Mouse (Mus musculus): ENCODE results near the gene Xaf1. TPM values are rescaled to one million over a fixed set of nuclear protein-coding genes. Genes with fewer than 3 reads are reported as not detected.

Xaf1 gene
- polyA plus RNA-seq, 1 experiment: 1.2 TPM

DNA sequence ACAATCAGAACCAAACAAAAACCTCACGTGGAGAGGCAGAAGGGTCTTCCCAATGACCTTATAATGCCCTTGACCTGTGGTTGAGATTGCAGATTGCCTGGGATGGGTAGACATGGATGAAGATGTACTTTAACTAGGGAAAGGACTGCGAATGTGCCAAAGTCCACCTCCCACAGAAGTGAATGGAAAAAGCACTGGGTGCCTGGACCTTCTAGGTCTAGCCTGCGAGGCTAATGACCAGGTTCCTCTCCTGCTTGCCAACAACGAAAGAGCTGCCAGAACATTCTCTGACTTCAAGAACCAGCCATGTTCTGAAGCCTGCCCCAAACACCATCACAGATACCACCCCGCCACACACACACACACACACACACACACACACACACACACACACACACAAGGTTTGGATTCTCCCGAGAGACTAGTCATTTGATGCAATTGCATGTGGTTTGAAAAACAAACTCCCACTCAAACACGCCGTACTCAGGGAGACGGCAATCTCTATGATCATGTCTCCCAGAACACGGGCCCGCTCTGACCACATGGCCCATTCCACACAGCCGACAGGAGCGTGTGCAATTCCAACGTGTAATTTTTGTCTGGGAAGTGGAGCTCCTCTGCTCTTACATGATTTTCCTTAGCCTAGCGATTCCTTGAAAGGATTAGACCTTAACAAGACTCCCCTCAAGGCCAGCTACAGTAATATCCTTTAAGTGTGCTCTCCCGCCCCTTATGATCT is 17.8 kb upstream of the Xaf1 start:
- H3K79me2 ChIP-seq (ENCODE audit: control insufficient read depth, insufficient read depth): no peaks in the 10 kb centered on the region
- no peaks in the 10 kb centered on the region for H3K27me3 ChIP-seq (ENCODE audit: control insufficient read depth, insufficient read depth, insufficient read length)
- H3K79me3 ChIP-seq (ENCODE audit: low read depth): no peaks in the 10 kb centered on the region
- no peak overlapping the region for H3ac ChIP-seq (ENCODE audit: control insufficient read depth, insufficient read length, low read depth)
- H3K4me3 ChIP-seq (ENCODE audit: insufficient read depth, poor library complexity, severe bottlenecking): no peak overlapping the region
- no peaks in the 10 kb centered on the region for H3K36me3 ChIP-seq (ENCODE audit: control insufficient read depth, insufficient read depth)
- TF ChIP-seq USF1 (IDR thresholded peaks at IDR 0.05; ENCODE audit: low read depth): no peak
- TF ChIP-seq CEBPB (IDR thresholded peaks at IDR 0.05; ENCODE audit: low read depth): no peak
- TF ChIP-seq MAX (IDR thresholded peaks at IDR 0.05): no peak
- TF ChIP-seq CTCF (IDR thresholded peaks at IDR 0.05; ENCODE audit: control insufficient read depth, insufficient read depth, insufficient read length): no peak
- no peak for TF ChIP-seq MYOG (IDR thresholded peaks at IDR 0.05; ENCODE audit: control insufficient read depth, extremely low read depth, insufficient read length)
- TF ChIP-seq MYOD1 (IDR thresholded peaks at IDR 0.05; ENCODE audit: control insufficient read depth, insufficient read length, low read depth): no peak
- no peak for TF ChIP-seq FOSL1 (IDR thresholded peaks at IDR 0.05; ENCODE audit: insufficient read depth, low read length, poor library complexity, severe bottlenecking)

- Histone ChIP-seq H3K36me3 (ENCODE audit: control insufficient read depth, insufficient read depth) (no peaks in the 10 kb centered on the region), H3K79me2 (ENCODE audit: control insufficient read depth, insufficient read depth) (no peaks in the 10 kb centered on the region), H3K4me3 (ENCODE audit: insufficient read depth, poor library complexity, severe bottlenecking) (no peak overlapping the region), H3K79me3 (ENCODE audit: low read depth) (no peaks in the 10 kb centered on the region), H3K27me3 (ENCODE audit: control insufficient read depth, insufficient read depth, insufficient read length) (no peaks in the 10 kb centered on the region), H3ac (ENCODE audit: control insufficient read depth, insufficient read length, low read depth) (no peak overlapping the region)
- peak; percentile 74 for TF ChIP-seq USF1 (IDR thresholded peaks at IDR 0.05; ENCODE audit: low read depth)
- TF ChIP-seq FOSL1 (IDR thresholded peaks at IDR 0.05; ENCODE audit: insufficient read depth, low read length, poor library complexity, severe bottlenecking): no peak
Measured at GRCm38 (mm10) chr11:72284532-72285182, 16.8 kb upstream of the Xaf1 start.

GRCm38 (mm10) chr11:72285971-72286480 is 15.4 kb upstream of the Xaf1 start:
- Histone ChIP-seq H3K4me3 (ENCODE audit: insufficient read depth, poor library complexity, severe bottlenecking) (no peak overlapping the region), H3ac (ENCODE audit: control insufficient read depth, insufficient read length, low read depth) (no peak overlapping the region), H3K36me3 (ENCODE audit: control insufficient read depth, insufficient read depth) (no peaks in the 10 kb centered on the region), H3K27me3 (ENCODE audit: control insufficient read depth, insufficient read depth, insufficient read length) (no peaks in the 10 kb centered on the region), H3K79me3 (ENCODE audit: low read depth) (no peaks in the 10 kb centered on the region), H3K79me2 (ENCODE audit: control insufficient read depth, insufficient read depth) (no peaks in the 10 kb centered on the region)
- TF ChIP-seq MAX (IDR thresholded peaks at IDR 0.05): no peak
- no peak for TF ChIP-seq MYOD1 (IDR thresholded peaks at IDR 0.05; ENCODE audit: control insufficient read depth, insufficient read length, low read depth)
- no peak for TF ChIP-seq MYOG (IDR thresholded peaks at IDR 0.05; ENCODE audit: control insufficient read depth, extremely low read depth, insufficient read length)
- no peak for TF ChIP-seq CTCF (IDR thresholded peaks at IDR 0.05; ENCODE audit: control insufficient read depth, insufficient read depth, insufficient read length)
- no peak for TF ChIP-seq USF1 (IDR thresholded peaks at IDR 0.05; ENCODE audit: low read depth)
- TF ChIP-seq CEBPB (IDR thresholded peaks at IDR 0.05; ENCODE audit: low read depth): no peak
- no peak for TF ChIP-seq FOSL1 (IDR thresholded peaks at IDR 0.05; ENCODE audit: insufficient read depth, low read length, poor library complexity, severe bottlenecking)

DNA sequence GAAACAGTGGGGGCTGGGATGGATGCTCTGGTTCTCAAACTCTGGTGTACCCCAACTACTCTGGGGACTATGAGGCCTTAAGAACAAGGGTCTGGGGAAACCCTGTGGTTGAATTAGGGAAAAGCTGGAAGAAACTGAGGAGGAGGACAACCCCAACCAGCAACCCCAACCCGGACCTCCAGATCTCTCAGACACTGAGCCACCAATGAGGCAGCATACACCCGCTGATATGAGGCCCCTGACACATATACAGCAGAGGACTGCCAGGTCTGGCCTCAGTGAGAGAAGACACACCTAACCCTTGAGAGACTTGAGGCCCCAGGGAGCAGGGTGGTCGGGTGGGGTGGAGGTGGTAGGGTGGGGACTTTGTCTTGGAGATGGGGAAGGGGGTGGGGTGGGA is 14.8 kb upstream of the Xaf1 start:
- no peaks in the 10 kb centered on the region for H3K36me3 ChIP-seq (ENCODE audit: control insufficient read depth, insufficient read depth)
- H3K27me3 ChIP-seq (ENCODE audit: control insufficient read depth, insufficient read depth, insufficient read length): no peaks in the 10 kb centered on the region
- no peaks in the 10 kb centered on the region for H3K79me2 ChIP-seq (ENCODE audit: control insufficient read depth, insufficient read depth)
- no peak overlapping the region for H3K4me3 ChIP-seq (ENCODE audit: insufficient read depth, poor library complexity, severe bottlenecking)
- no peaks in the 10 kb centered on the region for H3K79me3 ChIP-seq (ENCODE audit: low read depth)
- H3ac ChIP-seq (ENCODE audit: control insufficient read depth, insufficient read length, low read depth): no peak overlapping the region
- no peak for TF ChIP-seq MAX (IDR thresholded peaks at IDR 0.05)
- no peak for TF ChIP-seq CTCF (IDR thresholded peaks at IDR 0.05; ENCODE audit: control insufficient read depth, insufficient read depth, insufficient read length)
- no peak for TF ChIP-seq FOSL1 (IDR thresholded peaks at IDR 0.05; ENCODE audit: insufficient read depth, low read length, poor library complexity, severe bottlenecking)
- TF ChIP-seq MYOD1 (IDR thresholded peaks at IDR 0.05; ENCODE audit: control insufficient read depth, insufficient read length, low read depth): no peak
- TF ChIP-seq MYOG (IDR thresholded peaks at IDR 0.05; ENCODE audit: control insufficient read depth, extremely low read depth, insufficient read length): no peak
- TF ChIP-seq CEBPB (IDR thresholded peaks at IDR 0.05; ENCODE audit: low read depth): no peak
- TF ChIP-seq USF1 (IDR thresholded peaks at IDR 0.05; ENCODE audit: low read depth): no peak

DNA sequence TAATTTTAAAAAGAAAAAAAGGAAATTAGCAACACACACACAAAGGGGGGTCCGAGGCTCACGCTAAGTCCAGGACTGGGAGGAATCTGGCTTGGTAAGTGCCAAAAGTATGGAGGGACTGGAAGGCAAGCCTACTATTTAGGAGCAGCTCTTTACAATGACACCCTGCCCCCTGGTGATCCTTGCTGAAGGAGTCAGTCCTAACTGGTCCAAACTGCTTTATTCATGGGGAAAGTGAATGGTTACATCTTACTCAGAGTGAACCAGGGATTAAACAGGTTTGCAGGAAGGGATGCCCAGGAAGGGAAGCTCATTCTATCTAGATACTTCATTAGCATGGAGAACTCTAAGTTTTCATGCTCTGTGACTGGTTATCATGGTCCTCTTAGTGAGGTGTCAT is 14.3 kb upstream of the Xaf1 start:
- Histone ChIP-seq H3K79me2 (ENCODE audit: control insufficient read depth, insufficient read depth) (no peaks in the 10 kb centered on the region), H3ac (ENCODE audit: control insufficient read depth, insufficient read length, low read depth) (no peak overlapping the region), H3K36me3 (ENCODE audit: control insufficient read depth, insufficient read depth) (no peaks in the 10 kb centered on the region), H3K27me3 (ENCODE audit: control insufficient read depth, insufficient read depth, insufficient read length) (no peaks in the 10 kb centered on the region), H3K79me3 (ENCODE audit: low read depth) (no peaks in the 10 kb centered on the region), H3K4me3 (ENCODE audit: insufficient read depth, poor library complexity, severe bottlenecking) (no peak overlapping the region)
- TF ChIP-seq FOSL1 (IDR thresholded peaks at IDR 0.05; ENCODE audit: insufficient read depth, low read length, poor library complexity, severe bottlenecking) (no peak), USF1 (IDR thresholded peaks at IDR 0.05; ENCODE audit: low read depth) (no peak), CEBPB (IDR thresholded peaks at IDR 0.05; ENCODE audit: low read depth) (no peak)

DNA sequence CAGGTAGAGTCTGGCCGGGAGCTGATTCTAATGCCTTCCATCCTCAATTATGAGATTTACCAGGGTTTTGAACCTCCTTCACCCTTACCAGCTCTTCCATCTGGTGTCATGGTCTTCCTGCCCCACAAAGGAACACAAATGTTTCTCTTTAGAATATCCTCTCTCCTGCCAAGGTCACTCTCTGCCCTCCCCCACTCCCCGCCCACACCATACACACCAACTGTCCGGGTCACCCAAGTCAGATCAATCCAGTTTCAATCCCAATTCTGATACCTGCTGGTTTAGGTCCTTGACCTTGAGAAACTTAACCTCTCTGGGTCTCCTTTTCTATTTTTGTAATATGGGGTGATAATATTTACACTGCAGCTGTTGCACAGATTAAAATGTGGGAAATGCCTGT is 13.9 kb upstream of the Xaf1 start:
- TF ChIP-seq MYOD1 (IDR thresholded peaks at IDR 0.05; ENCODE audit: control insufficient read depth, insufficient read length, low read depth) (no peak), CTCF (IDR thresholded peaks at IDR 0.05; ENCODE audit: control insufficient read depth, insufficient read depth, insufficient read length) (no peak), CEBPB (IDR thresholded peaks at IDR 0.05; ENCODE audit: low read depth) (no peak), USF1 (IDR thresholded peaks at IDR 0.05; ENCODE audit: low read depth) (no peak), MYOG (IDR thresholded peaks at IDR 0.05; ENCODE audit: control insufficient read depth, extremely low read depth, insufficient read length) (no peak), FOSL1 (IDR thresholded peaks at IDR 0.05; ENCODE audit: insufficient read depth, low read length, poor library complexity, severe bottlenecking) (no peak)
- no peak overlapping the region for H3K4me3 ChIP-seq (ENCODE audit: insufficient read depth, poor library complexity, severe bottlenecking)
- no peak overlapping the region for H3ac ChIP-seq (ENCODE audit: control insufficient read depth, insufficient read length, low read depth)
- no peaks in the 10 kb centered on the region for H3K27me3 ChIP-seq (ENCODE audit: control insufficient read depth, insufficient read depth, insufficient read length)
- no peaks in the 10 kb centered on the region for H3K79me2 ChIP-seq (ENCODE audit: control insufficient read depth, insufficient read depth)
- H3K79me3 ChIP-seq (ENCODE audit: low read depth): no peaks in the 10 kb centered on the region
- H3K36me3 ChIP-seq (ENCODE audit: control insufficient read depth, insufficient read depth): no peaks in the 10 kb centered on the region
